Mouse (Mus musculus) cerebellum, adult (tissue): ENCODE measurements at regions not wholly inside any gene's neighbourhood (a gene's known extent, or its start where the extent isn't known, plus 50 kb on each side); places are given as distances from the start of the nearest gene placed in this dataset.
"Not testable (repeated sequence)": the region's sequence is repeated elsewhere in the genome, so short reads cannot be mapped to it uniquely, and the experiment has no call there.

ENCODE experiments used
- ATAC-seq: cut with Nextera tagmentation; 2 replicates; pipeline ENCODE4 v1.9.2; 2017; ENCODE audit warnings: mild to moderate bottlenecking, moderate library complexity, mixed read lengths; ENCODE audit not compliant: insufficient number of reproducible peaks, low FRiP score, low TSS enrichment

DNA sequence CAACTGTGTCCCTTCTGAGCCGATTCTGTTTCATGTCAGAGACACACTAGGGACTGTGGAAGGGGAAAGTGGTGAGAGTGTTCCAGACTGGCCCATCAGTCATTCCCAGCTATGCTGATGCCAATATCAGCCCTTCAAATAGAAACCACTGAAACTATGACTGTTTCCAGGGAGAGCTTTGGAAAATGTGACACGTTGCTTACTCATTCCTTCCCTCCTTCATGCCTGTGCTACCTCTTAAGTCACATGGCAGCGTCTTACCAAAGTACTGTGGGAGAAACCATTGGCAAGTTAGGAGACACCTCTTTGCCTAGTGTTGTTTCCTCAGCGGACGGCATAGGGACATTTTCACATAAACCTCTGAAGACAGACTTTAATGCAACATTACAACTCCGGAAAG is 153.0 kb upstream of the Gm11146 start:
- no peak for ATAC-seq

DNA sequence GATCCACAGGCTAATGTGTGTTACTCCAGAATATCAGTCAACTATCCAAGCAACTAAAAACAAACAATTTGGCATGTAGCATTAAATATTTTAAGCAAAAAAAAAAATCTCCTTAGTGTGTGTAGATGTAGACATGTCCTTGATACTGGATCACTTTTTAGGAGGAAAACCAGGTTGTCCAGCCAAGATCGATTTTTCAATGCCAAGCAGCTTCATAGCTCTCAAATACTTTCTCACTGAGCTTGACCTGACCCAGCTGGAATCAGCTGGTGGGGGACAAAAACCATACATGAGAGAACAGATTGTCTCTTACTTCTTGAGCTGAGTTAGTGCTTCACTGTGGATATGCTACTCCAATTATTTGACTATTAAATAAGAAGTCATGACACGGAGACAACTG is 147.6 kb upstream of the Gm11146 start:
- no peak for ATAC-seq

DNA sequence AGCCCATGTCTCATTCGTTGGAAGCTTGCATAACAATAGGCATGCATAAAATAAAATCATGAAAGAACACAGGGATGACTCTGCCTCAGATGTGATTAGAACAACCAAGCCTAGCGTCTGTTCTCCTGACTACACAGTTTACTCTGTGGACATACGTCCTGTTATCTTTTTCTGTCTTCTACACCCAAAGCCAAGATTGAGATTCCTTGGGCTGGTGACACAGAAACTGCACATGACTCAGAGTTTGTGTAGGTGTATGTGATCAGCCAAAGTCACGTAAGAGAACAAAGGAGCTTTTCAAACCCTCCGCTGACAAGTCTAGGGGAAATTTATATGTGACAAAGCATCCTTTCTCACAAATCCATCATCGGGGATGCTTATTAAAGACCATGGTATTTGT is 141.9 kb upstream of the Gm11146 start:
- ATAC-seq: no peak

DNA sequence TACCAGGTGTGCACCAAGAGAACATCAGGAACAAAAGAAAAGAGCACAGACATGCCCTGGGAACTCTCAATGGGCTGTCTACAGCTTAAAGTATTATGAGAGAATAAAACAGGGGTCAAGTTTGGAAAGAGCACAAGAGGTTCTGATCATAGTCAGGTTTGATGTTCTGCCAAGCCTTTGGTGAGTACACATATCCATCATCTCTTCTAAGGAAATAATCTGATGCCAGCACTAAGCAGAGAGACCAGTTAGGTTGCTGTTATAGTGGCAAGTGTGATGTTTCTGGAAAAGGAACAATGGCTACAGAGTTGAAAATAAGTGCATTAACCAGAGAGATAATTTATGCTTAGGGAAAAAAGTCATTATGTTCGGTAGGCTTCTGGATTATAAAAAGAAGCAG is 136.9 kb upstream of the Gm11146 start:
- ATAC-seq: no peak

DNA sequence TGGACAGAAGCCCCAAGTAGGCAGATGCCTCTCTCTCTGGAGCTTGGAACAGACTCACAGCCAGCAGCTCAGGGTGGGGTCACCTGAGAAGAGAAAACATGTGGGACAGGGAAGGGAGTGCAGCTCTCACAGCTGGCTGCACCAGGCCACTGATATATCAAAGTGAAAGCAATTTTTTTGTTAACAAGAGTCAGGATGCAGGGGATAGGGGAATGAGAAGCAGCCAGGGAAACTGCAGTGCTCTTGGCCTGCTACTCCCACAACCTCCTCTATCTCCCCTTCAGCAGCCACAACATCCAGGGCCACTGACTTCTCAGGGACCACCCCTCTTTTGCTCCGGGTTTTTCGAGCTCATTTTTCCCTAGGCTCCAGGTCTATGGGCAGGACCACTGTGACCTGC is 117.5 kb upstream of the Gm11146 start:
- ATAC-seq: no peak

DNA sequence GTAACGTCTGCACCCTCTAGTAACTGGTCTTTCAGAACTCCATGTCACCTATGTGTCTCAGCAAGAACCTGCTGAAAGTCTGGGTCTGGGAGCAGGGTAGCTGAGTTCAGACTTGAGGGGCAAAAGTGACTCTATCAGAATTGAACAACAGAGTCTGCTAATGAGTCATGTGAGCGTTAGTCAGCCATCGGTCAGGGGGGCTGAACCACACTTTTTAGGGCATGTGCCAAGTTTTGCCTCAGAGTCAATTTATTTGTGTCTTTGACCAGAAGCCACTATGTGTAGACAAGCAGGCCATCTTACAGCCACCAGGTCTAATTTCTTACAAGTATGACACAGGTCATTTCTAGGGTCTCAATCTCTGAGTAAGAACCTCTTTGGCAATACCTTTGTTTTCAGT is 115.9 kb upstream of the Gm11146 start:
- not testable (repeated sequence) for ATAC-seq

DNA sequence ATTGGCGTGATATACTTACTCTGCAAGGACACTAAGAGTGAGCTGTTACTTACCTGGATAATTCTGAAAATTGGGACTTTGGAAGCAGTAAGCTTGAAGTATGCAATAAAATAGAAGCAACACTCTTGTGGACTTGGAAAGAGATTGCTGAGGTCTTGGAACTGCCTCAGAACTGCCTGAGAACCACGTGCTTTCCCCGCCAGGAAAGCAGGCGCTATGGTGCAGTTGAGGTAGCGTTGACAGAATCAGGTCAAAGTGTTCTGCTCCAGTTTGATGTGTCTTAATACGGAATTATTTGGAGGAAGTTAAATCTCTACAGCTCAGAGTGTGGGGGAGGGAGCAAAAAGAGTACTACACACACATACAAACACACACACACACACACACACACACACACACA is 102.8 kb upstream of the Gm11146 start:
- ATAC-seq: peak; percentile 64; the same call in 1 of the 2 replicates

DNA sequence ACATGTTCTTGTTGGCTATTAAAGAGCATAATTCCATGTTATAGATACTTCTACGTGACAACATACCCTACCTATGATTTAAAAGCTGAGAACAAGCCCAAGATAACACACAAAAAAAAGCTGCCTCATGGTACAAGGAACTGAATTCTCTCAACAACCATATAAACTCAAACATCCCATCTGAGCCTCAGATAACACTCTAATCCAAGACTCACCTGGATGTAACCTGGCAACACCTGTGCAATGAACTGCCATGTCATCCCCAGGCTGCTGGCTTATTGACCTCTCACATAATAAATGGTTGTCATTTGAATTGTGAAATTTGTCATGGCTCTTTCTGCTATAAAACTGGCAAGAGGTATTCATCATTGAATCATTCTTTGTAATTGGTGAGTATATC is 93.5 kb upstream of the Gm11146 start:
- ATAC-seq: no peak

DNA sequence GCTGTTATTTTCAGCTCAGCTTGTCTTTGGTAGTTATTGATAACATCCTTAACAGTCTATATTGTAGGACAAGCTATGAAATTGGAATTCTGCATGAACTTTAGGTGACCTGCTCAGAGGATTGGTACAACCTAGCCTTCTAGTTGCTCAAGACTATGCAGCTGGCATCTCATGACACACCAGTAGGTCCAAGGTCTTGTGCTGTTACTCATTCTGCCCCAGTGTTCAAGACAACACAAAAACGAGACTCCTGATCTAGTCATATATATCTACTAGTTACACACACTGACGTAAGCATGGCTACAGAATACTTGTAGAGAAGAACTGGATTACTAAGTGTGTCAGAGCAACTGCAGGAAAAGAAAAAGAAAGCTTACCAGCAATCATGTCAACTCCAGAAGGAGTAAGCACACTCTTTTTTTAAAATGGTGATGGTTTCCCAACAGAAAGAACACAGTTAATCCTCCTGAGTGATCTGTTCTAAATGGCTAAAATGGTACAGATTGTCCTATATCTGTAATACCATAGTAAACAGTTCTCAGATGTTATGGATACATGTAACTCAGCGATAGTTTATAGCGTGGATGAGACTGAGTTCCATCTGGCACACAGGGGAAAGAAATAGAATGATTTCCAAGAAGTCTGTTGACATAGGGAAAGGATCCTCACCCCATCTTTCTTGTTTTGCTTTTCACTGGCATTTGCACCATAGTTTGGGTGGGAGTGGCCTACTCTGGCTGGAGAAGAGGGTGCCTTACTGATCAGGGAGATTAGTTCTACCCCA is 85.4 kb upstream of the Gm11146 start:
- ATAC-seq: no peak

DNA sequence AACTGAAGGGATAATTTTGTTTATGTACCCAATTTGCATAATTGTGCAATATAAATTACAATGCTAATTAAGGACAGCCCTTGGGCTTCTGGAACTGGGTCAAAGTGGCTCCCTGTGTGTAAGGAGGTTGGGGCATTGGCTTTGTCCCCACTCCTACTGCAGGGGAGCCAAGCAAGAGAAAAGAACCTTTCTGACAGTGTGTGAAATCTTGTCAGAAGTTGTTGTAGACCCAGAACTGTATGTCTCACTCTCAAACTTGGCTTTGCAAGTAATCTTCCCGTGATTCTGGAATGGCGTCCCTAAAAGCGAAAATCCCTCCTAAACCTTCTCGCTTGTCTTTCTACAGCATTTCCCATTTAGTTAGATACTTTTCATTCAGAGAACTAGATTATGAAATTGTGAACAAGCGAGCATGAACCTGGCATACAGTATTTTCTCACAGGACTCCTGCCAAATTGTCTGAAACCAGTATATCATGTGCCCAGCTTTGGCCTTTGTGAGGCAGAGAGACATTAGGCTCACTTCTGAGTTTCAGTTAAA is 83.8 kb upstream of the Gm11146 start:
- ATAC-seq: peak; percentile 77

DNA sequence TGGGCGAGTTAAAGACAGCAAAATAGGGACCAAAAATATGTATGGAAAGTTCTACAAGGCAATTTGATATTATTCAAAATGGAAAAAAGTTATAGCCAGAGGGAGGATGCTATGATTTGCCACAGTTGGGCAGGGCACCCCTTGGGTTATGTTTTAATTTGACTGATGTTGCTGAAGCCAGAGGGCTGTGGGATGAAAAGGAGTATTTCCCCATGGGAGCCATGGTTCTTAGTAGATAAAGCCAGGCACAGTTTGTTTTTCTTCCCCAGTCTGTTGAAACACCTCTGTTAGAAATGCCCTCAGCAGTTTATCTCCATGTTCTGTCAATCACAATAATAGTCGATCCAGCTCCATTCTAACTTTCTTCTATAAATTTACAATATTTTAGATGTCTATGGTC is 82.6 kb upstream of the Gm11146 start:
- ATAC-seq: no peak

DNA sequence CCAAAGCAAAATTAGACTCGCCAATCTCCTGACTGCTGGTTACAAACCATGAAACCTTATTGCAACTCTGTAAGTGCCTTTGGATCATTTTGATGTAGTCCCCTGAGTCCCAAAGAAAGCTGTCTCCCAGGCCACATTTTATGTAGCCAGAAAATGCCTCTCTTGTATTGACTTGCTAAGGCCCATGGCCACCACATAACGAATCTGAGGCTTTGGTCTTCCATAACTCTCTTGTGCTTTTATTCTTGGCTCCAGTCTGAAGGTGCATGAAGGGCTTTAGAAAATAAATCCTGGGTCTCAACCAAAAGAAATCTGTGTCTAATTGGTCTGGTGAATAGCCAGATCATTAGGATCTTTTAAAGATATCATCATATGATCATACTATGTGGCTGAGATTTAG is 77.3 kb upstream of the Gm11146 start:
- ATAC-seq: no peak

DNA sequence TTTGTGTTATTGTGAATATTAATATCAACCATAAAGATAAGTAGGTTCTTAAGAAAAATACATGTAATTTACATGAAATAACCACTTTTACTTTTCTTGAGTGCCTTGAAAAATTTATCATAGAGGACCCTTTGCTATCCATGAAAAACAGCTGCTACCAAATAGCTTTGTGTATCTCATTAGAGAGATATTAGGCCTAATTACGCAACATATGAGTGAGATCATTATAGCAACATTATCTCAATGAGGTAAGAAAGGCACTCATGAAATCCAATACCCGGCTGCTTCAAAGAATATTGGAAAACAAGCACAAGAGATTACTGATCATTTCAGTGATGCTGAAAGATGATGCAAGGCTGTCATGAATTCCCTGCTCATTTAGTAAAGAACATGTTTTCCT is 74.9 kb upstream of the Gm11146 start:
- ATAC-seq: no peak

DNA sequence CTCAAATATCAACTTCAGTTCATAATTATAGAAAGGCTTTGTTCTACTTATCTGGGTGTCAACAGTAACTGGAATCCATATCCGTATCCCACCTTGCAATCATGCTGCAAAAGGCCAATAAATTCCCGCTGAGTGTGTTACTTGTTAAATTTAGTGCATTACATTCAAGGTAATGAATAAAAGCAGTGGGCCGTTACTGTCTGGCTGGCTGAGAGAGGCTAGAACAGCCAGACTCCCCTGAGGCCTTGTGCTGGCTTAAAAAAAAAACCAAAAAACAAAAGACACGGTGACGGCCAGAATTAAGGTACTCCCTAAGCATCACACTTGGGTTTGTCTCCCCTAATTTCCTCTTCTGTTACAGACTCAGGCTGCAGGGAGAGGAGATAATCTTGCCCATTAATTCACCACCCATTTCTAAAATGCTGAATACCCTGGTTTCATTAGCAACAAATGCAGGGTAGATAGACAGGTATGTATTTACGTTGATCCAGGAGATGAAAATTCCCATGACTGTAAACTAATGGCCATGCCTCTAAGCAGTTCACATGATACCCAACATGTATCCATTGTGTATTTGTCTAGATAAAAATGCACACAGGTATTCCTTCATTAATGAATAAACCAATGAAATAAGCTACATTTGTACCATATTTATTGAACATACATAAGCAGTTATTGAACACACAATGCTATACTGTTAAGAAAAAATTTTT is 74.1 kb upstream of the Gm11146 start:
- no peak for ATAC-seq

DNA sequence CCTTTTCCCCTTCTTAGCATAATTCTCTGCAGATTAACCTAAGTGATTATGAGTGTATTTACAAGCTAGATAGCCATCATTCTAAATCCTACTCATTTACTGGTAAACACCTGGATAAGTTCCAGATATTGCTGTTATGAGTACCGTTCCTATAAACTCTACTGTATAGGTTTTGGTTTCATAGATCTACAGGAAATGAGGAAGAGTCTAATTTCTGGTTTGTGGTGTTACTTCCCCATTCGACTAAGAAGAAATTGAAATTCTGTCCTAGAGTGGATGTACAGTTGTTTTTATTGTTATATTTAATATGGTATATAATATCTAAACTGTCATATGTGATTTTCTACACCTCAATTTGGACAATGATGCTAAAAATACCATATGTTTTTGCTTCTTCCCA is 69.4 kb upstream of the Gm11146 start:
- no peak for ATAC-seq

DNA sequence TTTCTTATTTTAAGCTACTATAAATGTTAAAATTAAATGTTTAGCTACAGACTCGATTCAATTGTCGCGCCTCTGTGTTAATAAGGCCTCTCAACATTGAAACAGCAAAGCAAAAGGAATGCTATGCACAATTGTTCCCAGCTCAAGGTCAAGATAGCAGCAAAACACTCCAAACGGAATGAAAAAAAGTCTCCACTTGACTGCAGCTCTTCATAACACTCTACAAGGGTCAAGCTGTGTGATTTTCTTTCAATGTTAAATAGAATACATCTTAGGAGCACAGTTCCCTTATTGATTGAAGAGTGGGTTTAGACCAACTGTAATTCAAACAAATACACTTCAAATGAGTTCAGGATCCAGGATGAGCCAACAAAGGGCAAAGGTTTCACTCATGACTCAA is 63.9 kb upstream of the Gm11146 start:
- no peak for ATAC-seq

DNA sequence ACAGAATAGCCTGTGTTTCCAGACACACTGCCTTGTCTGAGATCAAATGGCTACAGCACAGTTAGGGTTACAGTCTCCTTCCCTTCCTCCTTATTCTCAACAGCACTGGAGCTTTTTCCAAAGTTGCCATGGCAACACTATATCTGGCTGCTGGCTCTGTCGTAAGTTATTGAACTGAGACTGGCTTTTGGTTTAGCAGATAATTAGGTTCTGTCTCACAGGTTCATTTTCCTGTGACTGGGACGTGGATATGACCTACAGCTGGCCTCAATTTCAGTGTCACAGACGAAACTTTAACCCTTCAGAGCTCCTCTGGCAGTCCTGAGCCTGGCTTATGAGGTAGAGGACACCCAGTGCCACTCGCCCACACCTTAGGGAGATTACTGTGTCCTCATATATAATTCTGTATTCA is 60.2 kb upstream of the Gm11146 start:
- peak; percentile 74 for ATAC-seq

DNA sequence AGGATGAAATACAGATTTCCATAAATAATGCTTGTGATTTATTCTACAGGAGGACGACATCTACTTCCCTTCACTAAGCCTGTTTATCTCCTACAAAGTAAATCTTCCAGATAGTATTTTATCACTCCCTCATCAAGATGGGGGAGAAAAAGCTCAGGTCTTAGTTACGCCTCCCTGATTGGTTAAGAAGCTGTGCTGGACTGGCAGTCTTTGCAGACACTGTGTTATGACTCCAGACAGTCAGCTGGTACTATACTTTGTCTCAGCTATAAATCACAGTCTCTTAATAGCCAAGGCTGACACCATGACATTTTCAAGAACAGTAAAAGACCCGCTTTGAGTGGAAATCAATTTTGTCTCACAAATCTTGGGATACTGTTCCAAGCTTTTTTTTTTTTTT is 51.4 kb upstream of the Gm11146 start:
- no peak for ATAC-seq
